8 mouse cellular contexts compared by ENCODE assay signal in genomic region chr11:20332561-20333514, GRCm38 (mm10). TPM values are rescaled to one million over a fixed set of nuclear protein-coding genes. Genes with fewer than 3 reads are reported as not detected.
DNase-seq lines count a peak whose midpoint lies in the region; ATAC-seq and TF ChIP-seq lines count a peak whose summit lies in the region.

Slc1a4 (minus strand) TSS chr11:20332713.

- TF ChIP-seq RAD21 in MEL (IDR thresholded peaks at IDR 0.05; ENCODE audit: low read depth, low read length) = peak; percentile 48

- H3K36me3 ChIP-seq in MEL (ENCODE audit: control insufficient read depth in 1 of 2, insufficient read depth in 2 of 2, low read length in 2 of 2) = peaks cover 3 to 21% of the 10 kb centered on the region in 2 experiments; a peak in 3 of 4 replicates
- no peaks in the 10 kb centered on the region for H3K36me3 ChIP-seq in forebrain, postnatal 0 days (ENCODE audit: insufficient read depth)
- no peaks in the 10 kb centered on the region for H3K36me3 ChIP-seq in lung, embryonic 15.5 days

- peak within 1 kb of the TSS; percentile 79 for H3K4me2 ChIP-seq in forebrain, postnatal 0 days (ENCODE audit: low read depth)
- peak within 1 kb of the TSS; percentile 92 for H3K4me2 ChIP-seq in lung, embryonic 15.5 days

- ATAC-seq in forebrain, postnatal 0 days = peak; percentile 96
- peak; percentile 98 for ATAC-seq in lung, embryonic 15.5 days (ENCODE audit: borderline replicate concordance, extremely low read depth, low FRiP score, low TSS enrichment)

- peak within 1 kb of the TSS; percentile 76 to 90 for H3K4me3 ChIP-seq in MEL (ENCODE audit: control insufficient read depth in 1 of 2, insufficient read depth in 1 of 2, low read depth in 2 of 2, low read length in 2 of 2)
- peak within 1 kb of the TSS; percentile 87 for H3K4me3 ChIP-seq in cerebellum, adult 2 months (replicated peaks; ENCODE audit: insufficient read depth, low read depth, low read length)
- H3K4me3 ChIP-seq in forebrain, postnatal 0 days (ENCODE audit: low read depth, low read length) = peak within 1 kb of the TSS; percentile 82
- peak within 1 kb of the TSS; percentile 60 for H3K4me3 ChIP-seq in lung, embryonic 15.5 days

- TF ChIP-seq POLR2A in MEL (IDR thresholded peaks at IDR 0.05; ENCODE audit: control insufficient read depth in 1 of 2, insufficient read depth in 1 of 2, low read depth in 1 of 2, low read length in 2 of 2, poor library complexity in 1 of 2) = peak; percentile 69 to 98; a peak in 3 of 4 replicates
- peak; percentile 52 for TF ChIP-seq POLR2A in cerebellum, adult 2 months (IDR thresholded peaks at IDR 0.05; ENCODE audit: borderline replicate concordance, insufficient read depth, low read length)

- H3K9ac ChIP-seq in MEL (ENCODE audit: control insufficient read depth, low read depth, low read length, poor library complexity, severe bottlenecking) = peak within 1 kb of the TSS; percentile 85
- H3K9ac ChIP-seq in forebrain, postnatal 0 days = peak within 1 kb of the TSS; percentile 92
- H3K9ac ChIP-seq in lung, embryonic 15.5 days = peak within 1 kb of the TSS; percentile 61

- DNase-seq in MEL (ENCODE audit: low read depth, low spot score) = peak; percentile 99
- DNase-seq in cerebellum, adult 2 months = peak; percentile 91 to 96
- DNase-seq in forebrain, postnatal 0 days = peak; percentile 98
- peak; percentile 93 for DNase-seq in heart, postnatal 4 days
- peak; percentile 92 to 94 for DNase-seq in layer of hippocampus, adult 8-10 months (ENCODE audit: low spot score in 2 of 2)
- peak; percentile 95 for DNase-seq in ovary, adult 18-20 months (ENCODE audit: low spot score)
- DNase-seq in thymus, postnatal 0 days (ENCODE audit: low spot score) = peak; percentile 97

- peaks cover 6 to 24% of the 10 kb centered on the region in 2 experiments; a peak in 3 of 4 replicates for H3K4me1 ChIP-seq in MEL (ENCODE audit: control insufficient read depth in 1 of 2, insufficient read depth in 2 of 2, low read length in 2 of 2)
- no peaks in the 10 kb centered on the region for H3K4me1 ChIP-seq in cerebellum, adult 2 months (ENCODE audit: control insufficient read depth, insufficient read depth, low read length)
- peaks cover 17% of the 10 kb centered on the region; the same call in 1 of the 2 replicates for H3K4me1 ChIP-seq in forebrain, postnatal 0 days (ENCODE audit: insufficient read depth)
- peaks cover 22% of the 10 kb centered on the region for H3K4me1 ChIP-seq in lung, embryonic 15.5 days

- peak; percentile 53 to 92 (median 86) for TF ChIP-seq CTCF in MEL (IDR thresholded peaks at IDR 0.05 in 2 of 3, conservative IDR thresholded peaks at IDR 0.05 in 1 of 3; ENCODE audit: control insufficient read depth in 1 of 3, insufficient read depth in 1 of 3, low read depth in 2 of 3, low read length in 3 of 3, poor library complexity in 1 of 3, severe bottlenecking in 1 of 3)
- TF ChIP-seq CTCF in cerebellum, adult 2 months (IDR thresholded peaks at IDR 0.05; ENCODE audit: borderline replicate concordance, insufficient read depth, low read depth, low read length) = peak; percentile 64
- peak; percentile 80 for TF ChIP-seq CTCF in forebrain, postnatal 0 days (IDR thresholded peaks at IDR 0.05; ENCODE audit: low read depth)

- peak in 1 of 2 experiments; percentile 53; a peak in 2 of 4 replicates for TF ChIP-seq EP300 in MEL (IDR thresholded peaks at IDR 0.05; ENCODE audit: low read depth in 1 of 2, low read length in 2 of 2)

- H3K79me2 ChIP-seq in MEL (ENCODE audit: control insufficient read depth, insufficient read depth, low read length, poor library complexity) = peaks cover 38% of the 10 kb centered on the region

- under 1% methylated on average over 48 of the region's 48 CpGs for WGBS in cerebellum, adult 2 months
- WGBS in forebrain, postnatal 0 days = 1% methylated on average over 48 of the region's 48 CpGs
- WGBS in lung, embryonic 15.5 days = under 1% methylated on average over 48 of the region's 48 CpGs

- no peaks in the 10 kb centered on the region for H3K27me3 ChIP-seq in MEL (ENCODE audit: control insufficient read depth in 1 of 2, insufficient read depth in 2 of 2, low read length in 2 of 2)
- H3K27me3 ChIP-seq in cerebellum, adult 2 months (ENCODE audit: control insufficient read depth, insufficient read depth, low read length) = no peaks in the 10 kb centered on the region
- no peaks in the 10 kb centered on the region for H3K27me3 ChIP-seq in forebrain, postnatal 0 days (ENCODE audit: insufficient read depth, low read length)
- no peaks in the 10 kb centered on the region for H3K27me3 ChIP-seq in lung, embryonic 15.5 days

- H3K9me3 ChIP-seq in MEL (replicated peaks; ENCODE audit: insufficient read depth, low read length) = no peaks in the 10 kb centered on the region
- H3K9me3 ChIP-seq in forebrain, postnatal 0 days (ENCODE audit: low read length) = no peaks in the 10 kb centered on the region
- H3K9me3 ChIP-seq in lung, embryonic 15.5 days = no peaks in the 10 kb centered on the region

- H3K27ac ChIP-seq in MEL (ENCODE audit: control insufficient read depth, low read depth, low read length) = peak within 1 kb of the TSS; percentile 95
- H3K27ac ChIP-seq in cerebellum, adult 2 months (ENCODE audit: insufficient read depth, low read length) = peak within 1 kb of the TSS; percentile 76
- peak within 1 kb of the TSS; percentile 99 for H3K27ac ChIP-seq in forebrain, postnatal 0 days (ENCODE audit: low read depth, low read length)
- H3K27ac ChIP-seq in lung, embryonic 15.5 days = peak within 1 kb of the TSS; percentile 99

TF ChIP-seq in MEL, 35 proteins besides CTCF, POLR2A, EP300 and RAD21 (continues in another document):
- TF ChIP-seq MAZ (IDR thresholded peaks at IDR 0.05; ENCODE audit: low read depth, low read length) (peak; percentile 76; the same call in 1 of the 2 replicates), NELFE (IDR thresholded peaks at IDR 0.05; ENCODE audit: low read depth, low read length) (peak; percentile 98), TBP (IDR thresholded peaks at IDR 0.05; ENCODE audit: low read depth, low read length) (peak; percentile 94), KAT2A (conservative IDR thresholded peaks at IDR 0.05; ENCODE audit: low read depth, low read length) (peak; percentile 50; the same call in 1 of the 2 replicates), ZKSCAN1 (IDR thresholded peaks at IDR 0.05; ENCODE audit: low read depth, low read length) (0 out of 2 replicates have a peak, but pooled peaks have one; percentile 34), CHD1 (IDR thresholded peaks at IDR 0.05; ENCODE audit: low read depth, low read length) (no peak; the same call in 1 of the 2 replicates), MYC (IDR thresholded peaks at IDR 0.05; ENCODE audit: low read depth, low read length) (peak; percentile 96), POLR2AphosphoS2 (IDR thresholded peaks at IDR 0.05; ENCODE audit: low read length) (peak; percentile 91), TCF12 (IDR thresholded peaks at IDR 0.05; ENCODE audit: low read depth, low read length) (peak; percentile 75), ZMIZ1 (IDR thresholded peaks at IDR 0.05; ENCODE audit: low read depth, low read length) (peak; percentile 97), HCFC1 (IDR thresholded peaks at IDR 0.05; ENCODE audit: low read depth, low read length) (peak; percentile 67), SIN3A (IDR thresholded peaks at IDR 0.05; ENCODE audit: low read length) (peak; percentile 89), RCOR1 (IDR thresholded peaks at IDR 0.05; ENCODE audit: low read depth, low read length) (peak; percentile 43; the same call in 1 of the 2 replicates), ELF1 (IDR thresholded peaks at IDR 0.05; ENCODE audit: low read depth, low read length) (peak; percentile 77), MYB (IDR thresholded peaks at IDR 0.05; ENCODE audit: low read depth, low read length) (no peak), BHLHE40 (IDR thresholded peaks at IDR 0.05; ENCODE audit: borderline replicate concordance, low read depth, low read length) (peak; percentile 21; the same call in 1 of the 2 replicates), GABPA (IDR thresholded peaks at IDR 0.05; ENCODE audit: low read depth, low read length) (no peak), ZNF384 (IDR thresholded peaks at IDR 0.05; ENCODE audit: low read depth, low read length) (peak; percentile 12; the same call in 1 of the 2 replicates), POLR2AphosphoS5 (IDR thresholded peaks at IDR 0.05; ENCODE audit: borderline replicate concordance, low read depth, low read length) (no peak), TAL1 (IDR thresholded peaks at IDR 0.05; ENCODE audit: low read length) (peak; percentile 19; the same call in 1 of the 2 replicates), SMC3 (IDR thresholded peaks at IDR 0.05; ENCODE audit: low read depth, low read length) (peak; percentile 64), CHD2 (IDR thresholded peaks at IDR 0.05; ENCODE audit: low read length) (no peak), USF2 (IDR thresholded peaks at IDR 0.05; ENCODE audit: borderline replicate concordance in 1 of 2, insufficient read depth in 1 of 2, low read depth in 1 of 2, low read length in 2 of 2) (no peak), ZC3H11A (IDR thresholded peaks at IDR 0.05; ENCODE audit: low read depth, low read length) (peak; percentile 44), GATA1 (IDR thresholded peaks at IDR 0.05; ENCODE audit: low read depth, low read length) (peak; percentile 39), NRF1 (IDR thresholded peaks at IDR 0.05; ENCODE audit: insufficient read depth, low read depth, low read length, poor library complexity, severe bottlenecking) (peak; percentile 22; the same call in 1 of the 2 replicates), MXI1 (IDR thresholded peaks at IDR 0.05; ENCODE audit: low read depth, low read length) (peak; percentile 86), MAX (IDR thresholded peaks at IDR 0.05; ENCODE audit: low read length) (peak; percentile 82), MAFK (IDR thresholded peaks at IDR 0.05; ENCODE audit: borderline replicate concordance, low read depth, low read length) (no peak), ETS1 (IDR thresholded peaks at IDR 0.05; ENCODE audit: low read depth, low read length) (peak; percentile 79)

RNA-seq across cellular contexts. Expression of gene Slc1a4, which starts in this region (rescaled TPM):
- total RNA-seq in MEL (2012; rRNA removed) = 21.7 and 40.8 TPM in 2 replicates
- polyA plus RNA-seq in MEL (2012; ENCODE audit: insufficient read depth in 1 of 2, insufficient read length in 2 of 2, low read depth in 1 of 2, low replicate concordance in 2 of 2, missing spikeins in 1 of 2) = 10 to 100 TPM in 1 of 2 experiments, not detected in 1; 32.3 TPM
- polyA plus RNA-seq in cerebellum, adult 2 months (2012; rRNA removed) = 15.9 and 18.6 TPM in 2 replicates
- total RNA-seq in forebrain, postnatal 0 days (2014; rRNA removed) = 123 and 164 TPM in 2 replicates
- 57.4 and 70.1 TPM in 2 replicates for polyA plus RNA-seq in forebrain, postnatal 0 days (2015; fragmentation: Nextera tagmentation; extraction: Ambion mirVana)
- 1 to 10 TPM; 5.3 to 5.6 TPM for total RNA-seq in heart, postnatal 4 days (2021)
- total RNA-seq in layer of hippocampus, adult 8-10 months (2022) = 10 to 100 TPM; 40.0 to 54.8 (median 43.8) TPM
- polyA plus RNA-seq in lung, embryonic 15.5 days (2015; fragmentation: Nextera tagmentation; extraction: Ambion mirVana) = 18.6 and 19.7 TPM in 2 replicates
- 5.6 and 6.1 TPM in 2 replicates for polyA plus RNA-seq in thymus, postnatal 0 days (2015; fragmentation: Nextera tagmentation; extraction: Ambion mirVana)

Comparison
In these comparisons a context has a peak if more than half of its experiments do, and no peak if none do; other contexts are left out.
1. Peak in every context shown above with its lines: DNase-seq, ATAC-seq, H3K4me3 ChIP-seq and H3K27ac ChIP-seq.